Mouse (Mus musculus) gastrocnemius, adult 2 months (tissue): Measurements from ENCODE around the gene 1700023F06Rik. TPM values are rescaled to one million over a fixed set of nuclear protein-coding genes. Genes with fewer than 3 reads are reported as not detected.

Experiments used
- DNase-seq: peaks from one replicate; pipeline ENCODE4 v3.0.0; 2022
- H3K27ac ChIP-seq: fragments of 200-600 bp; 2 replicates; pipeline ENCODE4 v1.8.1; 2022; ENCODE audit warnings: mild to moderate bottlenecking
- H3K4me3 ChIP-seq: fragments of 200-600 bp; 2 replicates; pipeline ENCODE4 v1.8.1; 2022; ENCODE audit warnings: mild to moderate bottlenecking, moderate library complexity
- CTCF ChIP-seq: fragments of 200-600 bp; IDR thresholded peaks from 2 replicates; pipeline ENCODE4 v1.8.1; 2022; ENCODE audit warnings: antibody characterized with exemption, mild to moderate bottlenecking, moderate library complexity
- intact Hi-C: fragments of 180-260 bp; cut with DNase I; formaldehyde crosslinking; loops from one replicate; pipeline ENCODE4 v1.15.1; 2025
- long read RNA-seq, 2 experiments: library from polyadenylated mRNA; stranded (forward); transcript quantifications; one replicate each; pipeline ENCODE4 v2.0.0; 2021
- total RNA-seq, 2 experiments: library from RNA; stranded (reverse); gene quantifications; 2 replicates each; pipeline ENCODE4 v1.2.3; 2021

1700023F06Rik gene
- total RNA-seq = not detected
- long read RNA-seq, experiment 1 = 0 reads
- long read RNA-seq, experiment 2 = 0 reads

- no peak within 1 kb of the TSS for H3K27ac ChIP-seq
- no peak for DNase-seq
- TF ChIP-seq CTCF = no peak
- H3K4me3 ChIP-seq = no peak within 1 kb of the TSS
- intact Hi-C loops = no loop called here
These were observed at the start of gene 1700023F06Rik for GRCm38 (mm10) chr11:103208458-103208857. Gene 1700023F06Rik (minus strand): TSS chr11:103208558.

GRCm38 (mm10) chr11:103257938-103258481 is 49.7 kb upstream of the 1700023F06Rik start:
- intact Hi-C loops = no loop called here
- Histone ChIP-seq H3K27ac (no peak overlapping the region), H3K4me3 (no peak overlapping the region)
- peak; percentile 41 for DNase-seq
- TF ChIP-seq CTCF = no peak

GRCm38 (mm10) chr11:103253605-103254004 is 45.2 kb upstream of the 1700023F06Rik start:
- intact Hi-C loops = no loop called here
- no peak for TF ChIP-seq CTCF
- Histone ChIP-seq H3K27ac (no peak overlapping the region; the same call in 1 of the 2 replicates), H3K4me3 (no peak overlapping the region)
- DNase-seq = no peak

GRCm38 (mm10) chr11:103252380-103252779 is 44.0 kb upstream of the 1700023F06Rik start:
- TF ChIP-seq CTCF = no peak
- no peak for DNase-seq
- intact Hi-C loops = no loop called here
- H3K4me3 ChIP-seq = no peak overlapping the region
- no peak overlapping the region for H3K27ac ChIP-seq

- TF ChIP-seq CTCF = no peak
- Histone ChIP-seq H3K27ac (no peak overlapping the region), H3K4me3 (no peak overlapping the region)
- intact Hi-C loops = no loop called here
- no peak for DNase-seq
These were observed 42.0 kb upstream of the 1700023F06Rik start for GRCm38 (mm10) chr11:103250324-103250723.

- no peak for DNase-seq
- no peak for TF ChIP-seq CTCF
- intact Hi-C loops = no loop called here
- no peak overlapping the region for H3K4me3 ChIP-seq
- peak overlapping the region; percentile 67 for H3K27ac ChIP-seq
These were observed 41.2 kb upstream of the 1700023F06Rik start for GRCm38 (mm10) chr11:103249509-103249908.

GRCm38 (mm10) chr11:103248837-103249236 is 40.5 kb upstream of the 1700023F06Rik start:
- intact Hi-C loops = no loop called here
- H3K27ac ChIP-seq = peak overlapping the region; percentile 67

GRCm38 (mm10) chr11:103247504-103248177 is 39.3 kb upstream of the 1700023F06Rik start:
- peak overlapping the region; percentile 87 for H3K27ac ChIP-seq
- DNase-seq = peak; percentile 84
- H3K4me3 ChIP-seq = no peak overlapping the region
- TF ChIP-seq CTCF = no peak
- intact Hi-C loops = no loop called here

More at GRCm38 (mm10) chr11:103248837-103249236, 40.5 kb upstream of the 1700023F06Rik start:
- H3K4me3 ChIP-seq = no peak overlapping the region
- no peak for DNase-seq
- no peak for TF ChIP-seq CTCF

- intact Hi-C loops = no loop called here
These were observed 38.5 kb upstream of the 1700023F06Rik start for GRCm38 (mm10) chr11:103246731-103247290.

GRCm38 (mm10) chr11:103246081-103246730 is 37.8 kb upstream of the 1700023F06Rik start:
- peak; percentile 81 for DNase-seq

More at GRCm38 (mm10) chr11:103246731-103247290, 38.5 kb upstream of the 1700023F06Rik start:
- no peak for TF ChIP-seq CTCF
- DNase-seq = no peak
- H3K4me3 ChIP-seq = peak overlapping the region; percentile 21
- peak overlapping the region; percentile 87 for H3K27ac ChIP-seq

GRCm38 (mm10) chr11:103244856-103245255 is 36.5 kb upstream of the 1700023F06Rik start:
- 0 out of 2 replicates have a peak overlapping the region, but pooled peaks have one; percentile 16 for H3K27ac ChIP-seq
- TF ChIP-seq CTCF = no peak
- no peak overlapping the region for H3K4me3 ChIP-seq
- DNase-seq = no peak
- intact Hi-C loops = no loop called here

More at GRCm38 (mm10) chr11:103246081-103246730, 37.8 kb upstream of the 1700023F06Rik start:
- TF ChIP-seq CTCF = no peak; the same call in 1 of the 2 replicates
- intact Hi-C loops = no loop called here
- Histone ChIP-seq H3K4me3 (peak overlapping the region; percentile 21), H3K27ac (peak overlapping the region; percentile 87)

GRCm38 (mm10) chr11:103240740-103241139 is 32.4 kb upstream of the 1700023F06Rik start:
- TF ChIP-seq CTCF = no peak
- Histone ChIP-seq H3K4me3 (no peak overlapping the region), H3K27ac (peak overlapping the region; percentile 88)
- intact Hi-C loops = loop anchor here (2.0 kb wide), 1 partner anchor 22 kb away; no protein-coding TSS in a partner anchor
- DNase-seq = peak; percentile 91
